Mouse (Mus musculus) R1 (cell line): Measurements from ENCODE around the gene Mmp14.
A peak's percentile ranks its signal among the peaks of the same experiment; 100 is the strongest.

ENCODE experiments used
- DNase-seq: peaks from one replicate; pipeline ENCODE4 v3.0.0-alpha.2; 2018; ENCODE audit warnings: low read depth, low spot score

Mmp14 gene

GRCm38 (mm10) chr14:54431334-54432077 lies at the start of gene Mmp14:
Mmp14 (plus strand) TSS chr14:54431612.
- peak; percentile 57 for DNase-seq

GRCm38 (mm10) chr14:54381816-54382215 lies 49.6 kb upstream of the Mmp14 start:
- no peak for DNase-seq

GRCm38 (mm10) chr14:54382641-54383040 lies 48.8 kb upstream of the Mmp14 start:
- peak; percentile 46 for DNase-seq

GRCm38 (mm10) chr14:54383355-54383771 lies 48.0 kb upstream of the Mmp14 start:
- DNase-seq = peak; percentile 98

GRCm38 (mm10) chr14:54384396-54384795 lies 47.0 kb upstream of the Mmp14 start:
- peak; percentile 45 for DNase-seq

GRCm38 (mm10) chr14:54385968-54386618 lies 45.3 kb upstream of the Mmp14 start:
- no peak for DNase-seq

- DNase-seq = no peak
Observed at GRCm38 (mm10) chr14:54387546-54387945, 43.9 kb upstream of the Mmp14 start.

GRCm38 (mm10) chr14:54390843-54391242 lies 40.6 kb upstream of the Mmp14 start:
- DNase-seq = no peak

- no peak for DNase-seq
Observed at GRCm38 (mm10) chr14:54393794-54394193, 37.6 kb upstream of the Mmp14 start.

GRCm38 (mm10) chr14:54394309-54394708 lies 37.1 kb upstream of the Mmp14 start:
- no peak for DNase-seq

- DNase-seq = no peak
Observed at GRCm38 (mm10) chr14:54396685-54397084, 34.7 kb upstream of the Mmp14 start.

- no peak for DNase-seq
Observed at GRCm38 (mm10) chr14:54397872-54398527, 33.4 kb upstream of the Mmp14 start.

GRCm38 (mm10) chr14:54398528-54398916 lies 32.9 kb upstream of the Mmp14 start:
- no peak for DNase-seq

GRCm38 (mm10) chr14:54398921-54399382 lies 32.5 kb upstream of the Mmp14 start:
- DNase-seq = no peak

GRCm38 (mm10) chr14:54401723-54402122 lies 29.7 kb upstream of the Mmp14 start:
- DNase-seq = no peak

GRCm38 (mm10) chr14:54408336-54409056 lies 22.9 kb upstream of the Mmp14 start:
- peak; percentile 45 for DNase-seq

GRCm38 (mm10) chr14:54409057-54409645 lies 22.3 kb upstream of the Mmp14 start:
- DNase-seq = no peak

GRCm38 (mm10) chr14:54409980-54410810 lies 21.2 kb upstream of the Mmp14 start:
- DNase-seq = peak; percentile 80

GRCm38 (mm10) chr14:54412000-54412576 lies 19.3 kb upstream of the Mmp14 start:
- peak; percentile 100 for DNase-seq

- DNase-seq = peak; percentile 91
Observed at GRCm38 (mm10) chr14:54412629-54413170, 18.7 kb upstream of the Mmp14 start.
